Mouse (Mus musculus) CH12.LX (cell line): Measurements from ENCODE around the gene Axdnd1.

Experiments used
- POLR2A ChIP-seq: IDR thresholded peaks from 2 replicates; pipeline ENCODE4 v1.6.1; 2011; ENCODE audit warnings: low read depth, mild to moderate bottlenecking, improper control_type of control experiment, low read length
- TCF12 ChIP-seq: IDR thresholded peaks from 2 replicates; pipeline ENCODE4 v1.6.1; 2014; ENCODE audit warnings: low read depth, mild to moderate bottlenecking, inconsistent platforms, low read length, improper control_type of control experiment

GRCm38 (mm10) chr1:156424054-156424453, 3.1 kb upstream of the Axdnd1 start:
- TF ChIP-seq TCF12 (no peak), POLR2A (no peak)
